Mouse (Mus musculus): ENCODE data around the gene Olfr1058. TPM values are rescaled to one million over a fixed set of nuclear protein-coding genes. Genes with fewer than 3 reads are reported as not detected.
"Not testable (repeated sequence)": the region's sequence is repeated elsewhere in the genome, so short reads cannot be mapped to it uniquely, and the experiment has no call there.

The Olfr1058 gene
- polyA plus RNA-seq (2015; fragmentation: Nextera tagmentation; extraction: Ambion mirVana) = not detected in 2 replicates

GRCm38 (mm10) chr2:86388461-86388860 is at the start of gene Olfr1058:
TSS of gene Olfr1058 (minus strand) at chr2:86388561.
- not testable (repeated sequence) for H3K4me3 ChIP-seq; H3K4me2 ChIP-seq; H3K9me3 ChIP-seq; H3K27me3 ChIP-seq; ATAC-seq (ENCODE audit: low FRiP score, low read depth); H3K27ac ChIP-seq (replicated peaks); H3K9ac ChIP-seq; H3K36me3 ChIP-seq; H3K4me1 ChIP-seq (replicated peaks)

GRCm38 (mm10) chr2:86428511-86428910 is 40.1 kb upstream of the Olfr1058 start:
- not testable (repeated sequence) for H3K27me3 ChIP-seq
- WGBS = 93% methylated on average over 8 of the region's 8 CpGs

GRCm38 (mm10) chr2:86426649-86427048 is 38.3 kb upstream of the Olfr1058 start, which contains the start of gene Olfr1062:
TSS of gene Olfr1062 (minus strand) at chr2:86426749.
- H3K9ac ChIP-seq; H3K36me3 ChIP-seq; ATAC-seq (ENCODE audit: low FRiP score, low read depth); H3K4me3 ChIP-seq; H3K9me3 ChIP-seq; H3K27me3 ChIP-seq; H3K4me2 ChIP-seq; H3K4me1 ChIP-seq (replicated peaks); H3K27ac ChIP-seq (replicated peaks): not testable (repeated sequence)

More at GRCm38 (mm10) chr2:86428511-86428910, 40.1 kb upstream of the Olfr1058 start:
- not testable (repeated sequence) for H3K9ac ChIP-seq; H3K9me3 ChIP-seq; H3K4me3 ChIP-seq; H3K4me2 ChIP-seq; H3K4me1 ChIP-seq (replicated peaks); ATAC-seq (ENCODE audit: low FRiP score, low read depth); H3K27ac ChIP-seq (replicated peaks); H3K36me3 ChIP-seq

- H3K27me3 ChIP-seq = no peaks in the 10 kb centered on the region
- no peaks in the 10 kb centered on the region for H3K4me1 ChIP-seq (replicated peaks)
- H3K9ac ChIP-seq = no peak within 1 kb of the TSS
- no peak within 1 kb of the TSS for H3K27ac ChIP-seq (replicated peaks)
- ATAC-seq (ENCODE audit: low FRiP score, low read depth) = no peak
- no peaks in the 10 kb centered on the region for H3K36me3 ChIP-seq
- 92% methylated on average over 1 of the region's 1 CpGs for WGBS
- H3K9me3 ChIP-seq = no peaks in the 10 kb centered on the region
- H3K4me3 ChIP-seq = no peak within 1 kb of the TSS
- H3K4me2 ChIP-seq = no peak within 1 kb of the TSS
These were observed 25.6 kb upstream of the Olfr1058 start, which contains the start of gene Olfr1061 for GRCm38 (mm10) chr2:86413950-86414349. TSS of gene Olfr1061 (minus strand) at chr2:86414050.

- 94% methylated on average over 2 of the region's 2 CpGs for WGBS
- Histone ChIP-seq H3K4me2 (no peak overlapping the region), H3K9ac (no peak overlapping the region), H3K36me3 (no peaks in the 10 kb centered on the region), H3K4me1 (replicated peaks) (no peaks in the 10 kb centered on the region), H3K27me3 (no peaks in the 10 kb centered on the region), H3K27ac (replicated peaks) (no peak overlapping the region), H3K9me3 (no peaks in the 10 kb centered on the region), H3K4me3 (no peak overlapping the region)
- no peak for ATAC-seq (ENCODE audit: low FRiP score, low read depth)
These were observed 6.8 kb upstream of the Olfr1058 start for GRCm38 (mm10) chr2:86395114-86395513.

- H3K36me3 ChIP-seq = no peaks in the 10 kb centered on the region
- no peak within 1 kb of the TSS for H3K4me2 ChIP-seq
- no peaks in the 10 kb centered on the region for H3K9me3 ChIP-seq
- H3K4me1 ChIP-seq (replicated peaks) = no peaks in the 10 kb centered on the region
- H3K27ac ChIP-seq (replicated peaks) = no peak within 1 kb of the TSS
- no peak for ATAC-seq (ENCODE audit: low FRiP score, low read depth)
- H3K27me3 ChIP-seq = no peaks in the 10 kb centered on the region
- no peak within 1 kb of the TSS for H3K4me3 ChIP-seq
- no peak within 1 kb of the TSS for H3K9ac ChIP-seq
These were observed 10.1 kb downstream of the Olfr1058 start, which contains the start of gene Olfr1057 for GRCm38 (mm10) chr2:86378293-86378692. TSS of gene Olfr1057 (minus strand) at chr2:86378393.

- H3K27ac ChIP-seq (replicated peaks); H3K9me3 ChIP-seq; H3K4me3 ChIP-seq; ATAC-seq (ENCODE audit: low FRiP score, low read depth); H3K4me1 ChIP-seq (replicated peaks); H3K9ac ChIP-seq; H3K36me3 ChIP-seq; H3K4me2 ChIP-seq; H3K27me3 ChIP-seq: not testable (repeated sequence)
- WGBS = 58% methylated on average over 2 of the region's 6 CpGs
These were observed 22.0 kb downstream of the Olfr1058 start for GRCm38 (mm10) chr2:86366342-86366741.

- no peaks in the 10 kb centered on the region for H3K27me3 ChIP-seq
- H3K9me3 ChIP-seq = no peaks in the 10 kb centered on the region
- no peaks in the 10 kb centered on the region for H3K4me1 ChIP-seq (replicated peaks)
- no peak within 1 kb of the TSS for H3K4me3 ChIP-seq
- H3K27ac ChIP-seq (replicated peaks) = no peak within 1 kb of the TSS
- ATAC-seq (ENCODE audit: low FRiP score, low read depth) = no peak
- H3K4me2 ChIP-seq = no peak within 1 kb of the TSS
- H3K36me3 ChIP-seq = no peaks in the 10 kb centered on the region
- no peak within 1 kb of the TSS for H3K9ac ChIP-seq
These were observed 26.0 kb downstream of the Olfr1058 start, which contains the start of gene Olfr1056 for GRCm38 (mm10) chr2:86362369-86362768. TSS of gene Olfr1056 (minus strand) at chr2:86362469.

GRCm38 (mm10) chr2:86351751-86352150 is 36.6 kb downstream of the Olfr1058 start:
- not testable (repeated sequence) for ATAC-seq (ENCODE audit: low FRiP score, low read depth); H3K4me3 ChIP-seq; H3K4me1 ChIP-seq (replicated peaks); H3K9me3 ChIP-seq; H3K27me3 ChIP-seq; H3K27ac ChIP-seq (replicated peaks); H3K36me3 ChIP-seq; H3K9ac ChIP-seq; H3K4me2 ChIP-seq
- WGBS = 76% methylated on average over 1 of the region's 1 CpGs

- Histone ChIP-seq H3K36me3 (no peaks in the 10 kb centered on the region), H3K27ac (replicated peaks) (no peak within 1 kb of the TSS), H3K9ac (no peak within 1 kb of the TSS), H3K4me1 (replicated peaks) (no peaks in the 10 kb centered on the region), H3K4me3 (no peak within 1 kb of the TSS), H3K4me2 (no peak within 1 kb of the TSS), H3K9me3 (no peaks in the 10 kb centered on the region), H3K27me3 (no peaks in the 10 kb centered on the region)
- WGBS = 93% methylated on average over 5 of the region's 5 CpGs
- no peak for ATAC-seq (ENCODE audit: low FRiP score, low read depth)
These were observed 38.2 kb downstream of the Olfr1058 start, which contains the start of gene Olfr1055 for GRCm38 (mm10) chr2:86350184-86350583. TSS of gene Olfr1055 (minus strand) at chr2:86350284.

- no peak within 1 kb of the TSS for H3K9ac ChIP-seq
- no peak for ATAC-seq (ENCODE audit: low FRiP score, low read depth)
- WGBS = 83% methylated on average over 3 of the region's 3 CpGs
These were observed 53.0 kb downstream of the Olfr1058 start, which contains the start of gene Olfr1054 for GRCm38 (mm10) chr2:86335333-86335732. TSS of gene Olfr1054 (minus strand) at chr2:86335433.

More at GRCm38 (mm10) chr2:86335333-86335732, 53.0 kb downstream of the Olfr1058 start, which contains the start of gene Olfr1054:
- Histone ChIP-seq H3K4me2 (no peak within 1 kb of the TSS), H3K4me3 (no peak within 1 kb of the TSS), H3K36me3 (no peaks in the 10 kb centered on the region), H3K4me1 (replicated peaks) (no peaks in the 10 kb centered on the region), H3K27ac (replicated peaks) (no peak within 1 kb of the TSS), H3K9me3 (no peaks in the 10 kb centered on the region), H3K27me3 (no peaks in the 10 kb centered on the region)

Data from hindbrain, embryonic 15.5 days (tissue).